Mouse (Mus musculus) stomach, embryonic 15.5 days (tissue): ENCODE measurements at regions not wholly inside any gene's neighbourhood (a gene's known extent, or its start where the extent isn't known, plus 50 kb on each side); places are given as distances from the start of the nearest gene placed in this dataset.

Experiments
- ATAC-seq: fragments of 200-750 bp; cut with Nextera tagmentation; 2 replicates; pipeline ENCODE4 v1.8.0; 2017; ENCODE audit warnings: low read depth, moderate number of reproducible peaks, moderate TSS enrichment; ENCODE audit not compliant: insufficient read depth, low FRiP score
- H3K27ac ChIP-seq: fragments of 300-500 bp; sonication (generic); 2 replicates; pipeline ENCODE4 v1.5.1; 2015; ENCODE audit warnings: mild to moderate bottlenecking, inconsistent platforms
- H3K27me3 ChIP-seq: fragments of 300-500 bp; sonication (generic); replicated peaks from 2 replicates; pipeline ENCODE4 v1.6.1; 2015; ENCODE audit warnings: inconsistent platforms
- H3K36me3 ChIP-seq: fragments of 300-500 bp; sonication (generic); 2 replicates; pipeline ENCODE4 v1.6.1; 2015; ENCODE audit warnings: inconsistent platforms
- H3K4me1 ChIP-seq: fragments of 300-500 bp; sonication (generic); 2 replicates; pipeline ENCODE4 v1.6.1; 2015; ENCODE audit warnings: inconsistent platforms
- H3K4me2 ChIP-seq: fragments of 300-500 bp; sonication (generic); 2 replicates; pipeline ENCODE4 v1.6.1; 2015; ENCODE audit warnings: mild to moderate bottlenecking, inconsistent platforms
- H3K4me3 ChIP-seq: fragments of 300-500 bp; sonication (generic); replicated peaks from 2 replicates; pipeline ENCODE4 v1.5.1; 2015; ENCODE audit warnings: inconsistent platforms
- H3K9ac ChIP-seq: fragments of 300-500 bp; sonication (generic); 2 replicates; pipeline ENCODE4 v1.6.1; 2015; ENCODE audit warnings: inconsistent platforms
- H3K9me3 ChIP-seq: fragments of 300-500 bp; sonication (generic); 2 replicates; pipeline ENCODE4 v1.6.1; 2016; ENCODE audit warnings: inconsistent platforms
- WGBS: fragments of 180-500 bp; shearing (Covaris S2); methylation state at CpG from one replicate; pipeline ENCODE4 v1.1.7; 2015; 5-methylcytosine and 5-hydroxymethylcytosine counted together

GRCm38 (mm10) chr4:114685454-114685853 lies 136.1 kb upstream of the Gm12830 start:
- 0 out of 2 replicates have a peak, but pooled peaks cover 5% of the 10 kb centered on the region for H3K27me3 ChIP-seq
- 11% methylated on average over 11 of the region's 11 CpGs for WGBS
- no peaks in the 10 kb centered on the region for H3K4me1 ChIP-seq
- no peaks in the 10 kb centered on the region for H3K36me3 ChIP-seq
- H3K27ac ChIP-seq, result no peak overlapping the region
- no peaks in the 10 kb centered on the region for H3K9me3 ChIP-seq
- H3K9ac ChIP-seq, result no peak overlapping the region
- ATAC-seq, result no peak
- peak overlapping the region; percentile 12; the same call in 1 of the 2 replicates for H3K4me2 ChIP-seq
- no peak overlapping the region for H3K4me3 ChIP-seq

GRCm38 (mm10) chr4:114686091-114686490 lies 135.4 kb upstream of the Gm12830 start:
- Histone ChIP-seq H3K4me3 (no peak overlapping the region), H3K27ac (no peak overlapping the region), H3K4me1 (no peaks in the 10 kb centered on the region), H3K9me3 (no peaks in the 10 kb centered on the region), H3K36me3 (no peaks in the 10 kb centered on the region), H3K4me2 (no peak overlapping the region), H3K9ac (no peak overlapping the region), H3K27me3 (0 out of 2 replicates have a peak, but pooled peaks cover 5% of the 10 kb centered on the region)
- no peak for ATAC-seq
- 52% methylated on average over 4 of the region's 4 CpGs for WGBS

GRCm38 (mm10) chr4:114688356-114688972 lies 133.1 kb upstream of the Gm12830 start:
- no peak for ATAC-seq
- Histone ChIP-seq H3K4me3 (no peak overlapping the region), H3K9ac (no peak overlapping the region), H3K4me1 (no peaks in the 10 kb centered on the region), H3K9me3 (no peaks in the 10 kb centered on the region), H3K27ac (no peak overlapping the region), H3K27me3 (0 out of 2 replicates have a peak, but pooled peaks cover 5% of the 10 kb centered on the region), H3K4me2 (peak overlapping the region; percentile 19; the same call in 1 of the 2 replicates), H3K36me3 (no peaks in the 10 kb centered on the region)
- WGBS, result 13% methylated on average over 16 of the region's 16 CpGs

- H3K27ac ChIP-seq, result no peak overlapping the region
- H3K4me2 ChIP-seq, result 0 out of 2 replicates have a peak overlapping the region, but pooled peaks have one; percentile 19
- no peaks in the 10 kb centered on the region for H3K36me3 ChIP-seq
- no peaks in the 10 kb centered on the region for H3K4me1 ChIP-seq
- no peak overlapping the region for H3K9ac ChIP-seq
- 0 out of 2 replicates have a peak, but pooled peaks cover 5% of the 10 kb centered on the region for H3K27me3 ChIP-seq
- H3K4me3 ChIP-seq, result no peak overlapping the region
- ATAC-seq, result no peak
- WGBS, result 66% methylated on average over 6 of the region's 6 CpGs
- H3K9me3 ChIP-seq, result no peaks in the 10 kb centered on the region
Observed at GRCm38 (mm10) chr4:114688973-114689371, 132.6 kb upstream of the Gm12830 start.

- no peaks in the 10 kb centered on the region for H3K36me3 ChIP-seq
- ATAC-seq, result no peak
- H3K4me1 ChIP-seq, result no peaks in the 10 kb centered on the region
- H3K27me3 ChIP-seq, result no peaks in the 10 kb centered on the region
- H3K4me2 ChIP-seq, result no peak overlapping the region
- H3K9ac ChIP-seq, result no peak overlapping the region
- H3K27ac ChIP-seq, result no peak overlapping the region
- no peaks in the 10 kb centered on the region for H3K9me3 ChIP-seq
- 55% methylated on average over 4 of the region's 4 CpGs for WGBS
- H3K4me3 ChIP-seq, result no peak overlapping the region
Observed at GRCm38 (mm10) chr4:114705586-114705985, 115.9 kb upstream of the Gm12830 start.

GRCm38 (mm10) chr4:114710182-114710909 lies 111.2 kb upstream of the Gm12830 start:
- no peak overlapping the region for H3K27ac ChIP-seq
- H3K4me1 ChIP-seq, result no peaks in the 10 kb centered on the region
- no peak overlapping the region for H3K4me2 ChIP-seq
- H3K36me3 ChIP-seq, result no peaks in the 10 kb centered on the region
- H3K9ac ChIP-seq, result no peak overlapping the region
- ATAC-seq, result no peak
- H3K9me3 ChIP-seq, result no peaks in the 10 kb centered on the region
- 76% methylated on average over 3 of the region's 3 CpGs for WGBS
- no peak overlapping the region for H3K4me3 ChIP-seq
- H3K27me3 ChIP-seq, result no peaks in the 10 kb centered on the region

- Histone ChIP-seq H3K4me1 (no peaks in the 10 kb centered on the region), H3K27me3 (no peaks in the 10 kb centered on the region), H3K4me2 (no peak overlapping the region), H3K9ac (no peak overlapping the region), H3K9me3 (no peaks in the 10 kb centered on the region), H3K27ac (no peak overlapping the region), H3K4me3 (no peak overlapping the region), H3K36me3 (no peaks in the 10 kb centered on the region)
- 73% methylated on average over 3 of the region's 3 CpGs for WGBS
- no peak for ATAC-seq
Observed at GRCm38 (mm10) chr4:114711082-114711481, 110.4 kb upstream of the Gm12830 start.

- 16% methylated on average over 7 of the region's 7 CpGs for WGBS
- ATAC-seq, result no peak
- Histone ChIP-seq H3K27me3 (no peaks in the 10 kb centered on the region), H3K36me3 (no peaks in the 10 kb centered on the region), H3K4me2 (no peak overlapping the region), H3K4me3 (no peak overlapping the region), H3K9me3 (no peaks in the 10 kb centered on the region), H3K4me1 (no peaks in the 10 kb centered on the region), H3K9ac (no peak overlapping the region), H3K27ac (no peak overlapping the region)
Observed at GRCm38 (mm10) chr4:114712005-114712665, 109.4 kb upstream of the Gm12830 start.

- WGBS, result 54% methylated on average over 4 of the region's 4 CpGs
- Histone ChIP-seq H3K4me1 (no peaks in the 10 kb centered on the region), H3K9ac (no peak overlapping the region), H3K4me3 (no peak overlapping the region), H3K27me3 (no peaks in the 10 kb centered on the region), H3K27ac (no peak overlapping the region), H3K4me2 (no peak overlapping the region), H3K9me3 (no peaks in the 10 kb centered on the region), H3K36me3 (no peaks in the 10 kb centered on the region)
- no peak; the same call in 1 of the 2 replicates for ATAC-seq
Observed at GRCm38 (mm10) chr4:114712921-114713527, 108.5 kb upstream of the Gm12830 start.

GRCm38 (mm10) chr4:114716703-114717102 lies 104.8 kb upstream of the Gm12830 start:
- H3K4me1 ChIP-seq, result no peaks in the 10 kb centered on the region
- no peak overlapping the region for H3K4me2 ChIP-seq
- no peaks in the 10 kb centered on the region for H3K9me3 ChIP-seq
- H3K27ac ChIP-seq, result no peak overlapping the region
- ATAC-seq, result no peak
- no peak overlapping the region for H3K9ac ChIP-seq
- 80% methylated on average over 2 of the region's 2 CpGs for WGBS
- no peaks in the 10 kb centered on the region for H3K27me3 ChIP-seq
- no peak overlapping the region for H3K4me3 ChIP-seq
- H3K36me3 ChIP-seq, result no peaks in the 10 kb centered on the region

- Histone ChIP-seq H3K27me3 (no peaks in the 10 kb centered on the region), H3K9ac (no peak overlapping the region), H3K36me3 (no peaks in the 10 kb centered on the region), H3K9me3 (no peaks in the 10 kb centered on the region), H3K4me1 (no peaks in the 10 kb centered on the region), H3K4me2 (no peak overlapping the region), H3K4me3 (no peak overlapping the region), H3K27ac (no peak overlapping the region)
- 47% methylated on average over 3 of the region's 3 CpGs for WGBS
- no peak for ATAC-seq
Observed at GRCm38 (mm10) chr4:114720696-114721095, 100.8 kb upstream of the Gm12830 start.

GRCm38 (mm10) chr4:114721386-114721785 lies 100.1 kb upstream of the Gm12830 start:
- Histone ChIP-seq H3K9ac (no peak overlapping the region), H3K4me1 (no peaks in the 10 kb centered on the region), H3K9me3 (no peaks in the 10 kb centered on the region), H3K27me3 (no peaks in the 10 kb centered on the region), H3K27ac (no peak overlapping the region), H3K36me3 (no peaks in the 10 kb centered on the region), H3K4me3 (no peak overlapping the region), H3K4me2 (no peak overlapping the region)
- no peak for ATAC-seq
- WGBS, result 47% methylated on average over 2 of the region's 2 CpGs
